Mouse (Mus musculus): ENCODE measurements at regions not wholly inside any gene's neighbourhood (a gene's known extent, or its start where the extent isn't known, plus 50 kb on each side); places are given as distances from the start of the nearest gene placed in this dataset.

- Histone ChIP-seq H3K9ac (ENCODE audit: low read length) (no peak overlapping the region), H3K4me2 (ENCODE audit: low read depth, severe bottlenecking) (no peak overlapping the region), H3K9me3 (ENCODE audit: control insufficient read depth, low read length) (no peaks in the 10 kb centered on the region), H3K36me3 (ENCODE audit: control insufficient read depth, insufficient read depth, low read length) (no peaks in the 10 kb centered on the region), H3K4me1 (ENCODE audit: control insufficient read depth, insufficient read depth, low read length) (no peaks in the 10 kb centered on the region), H3K27ac (replicated peaks; ENCODE audit: low read depth, low read length) (no peak overlapping the region), H3K27me3 (ENCODE audit: control insufficient read depth, insufficient read depth, low read length) (no peaks in the 10 kb centered on the region), H3K4me3 (ENCODE audit: low read depth, low read length) (no peak overlapping the region)
- no peak for ATAC-seq (ENCODE audit: insufficient number of reproducible peaks, low FRiP score, low TSS enrichment, low read depth)
- DNase-seq (ENCODE audit: low spot score) = no peak
- WGBS = 83% methylated on average over 10 of the region's 10 CpGs
These were observed 62.2 kb upstream of the Ltbp1 start for GRCm38 (mm10) chr17:74942984-74943801.

DNA sequence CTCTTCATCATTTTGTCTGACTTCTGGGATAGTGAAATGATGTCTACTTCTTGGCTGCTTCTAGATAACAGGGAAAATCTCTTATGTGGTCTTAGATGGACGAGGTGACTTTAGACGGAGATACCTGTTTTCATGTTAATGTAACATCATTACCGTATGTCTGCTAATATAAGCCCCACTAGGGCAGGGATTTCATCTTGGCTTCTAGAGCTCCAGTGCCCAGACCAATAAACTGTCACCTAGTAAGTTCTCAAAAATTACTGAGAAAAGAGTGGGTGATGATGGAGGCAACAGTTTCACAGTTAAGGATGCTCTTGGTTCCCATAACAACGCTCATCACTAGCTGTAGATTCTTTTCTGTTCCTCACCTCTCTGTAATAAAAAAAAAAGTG lies 61.6 kb upstream of the Ltbp1 start:
- Histone ChIP-seq H3K36me3 (ENCODE audit: control insufficient read depth, insufficient read depth, low read length) (no peaks in the 10 kb centered on the region), H3K27ac (replicated peaks; ENCODE audit: low read depth, low read length) (no peak overlapping the region), H3K9me3 (ENCODE audit: control insufficient read depth, low read length) (no peaks in the 10 kb centered on the region), H3K27me3 (ENCODE audit: control insufficient read depth, insufficient read depth, low read length) (no peaks in the 10 kb centered on the region), H3K9ac (ENCODE audit: low read length) (no peak overlapping the region), H3K4me2 (ENCODE audit: low read depth, severe bottlenecking) (no peak overlapping the region), H3K4me1 (ENCODE audit: control insufficient read depth, insufficient read depth, low read length) (no peaks in the 10 kb centered on the region), H3K4me3 (ENCODE audit: low read depth, low read length) (no peak overlapping the region)
- WGBS = 35% methylated on average over 4 of the region's 4 CpGs
- DNase-seq (ENCODE audit: low spot score) (no peak), ATAC-seq (ENCODE audit: insufficient number of reproducible peaks, low FRiP score, low TSS enrichment, low read depth) (no peak)

GRCm38 (mm10) chr17:74945149-74945548 lies 60.2 kb upstream of the Ltbp1 start:
- Histone ChIP-seq H3K36me3 (ENCODE audit: control insufficient read depth, insufficient read depth, low read length) (no peaks in the 10 kb centered on the region), H3K4me1 (ENCODE audit: control insufficient read depth, insufficient read depth, low read length) (no peaks in the 10 kb centered on the region), H3K27ac (replicated peaks; ENCODE audit: low read depth, low read length) (no peak overlapping the region), H3K9ac (ENCODE audit: low read length) (no peak overlapping the region), H3K4me3 (ENCODE audit: low read depth, low read length) (no peak overlapping the region), H3K9me3 (ENCODE audit: control insufficient read depth, low read length) (no peaks in the 10 kb centered on the region), H3K27me3 (ENCODE audit: control insufficient read depth, insufficient read depth, low read length) (no peaks in the 10 kb centered on the region), H3K4me2 (ENCODE audit: low read depth, severe bottlenecking) (no peak overlapping the region)
- DNase-seq (ENCODE audit: low spot score) (no peak), ATAC-seq (ENCODE audit: insufficient number of reproducible peaks, low FRiP score, low TSS enrichment, low read depth) (no peak)
- WGBS = 84% methylated on average over 6 of the region's 6 CpGs

- ATAC-seq (ENCODE audit: insufficient number of reproducible peaks, low FRiP score, low TSS enrichment, low read depth) (no peak), DNase-seq (ENCODE audit: low spot score) (no peak)
- Histone ChIP-seq H3K4me3 (ENCODE audit: low read depth, low read length) (no peak overlapping the region), H3K27ac (replicated peaks; ENCODE audit: low read depth, low read length) (no peak overlapping the region), H3K36me3 (ENCODE audit: control insufficient read depth, insufficient read depth, low read length) (no peaks in the 10 kb centered on the region), H3K4me2 (ENCODE audit: low read depth, severe bottlenecking) (no peak overlapping the region), H3K27me3 (ENCODE audit: control insufficient read depth, insufficient read depth, low read length) (no peaks in the 10 kb centered on the region), H3K9me3 (ENCODE audit: control insufficient read depth, low read length) (no peaks in the 10 kb centered on the region), H3K9ac (ENCODE audit: low read length) (no peak overlapping the region), H3K4me1 (ENCODE audit: control insufficient read depth, insufficient read depth, low read length) (no peaks in the 10 kb centered on the region)
- WGBS = 84% methylated on average over 3 of the region's 3 CpGs
These were observed 56.9 kb upstream of the Ltbp1 start for GRCm38 (mm10) chr17:74948476-74948875.

DNA sequence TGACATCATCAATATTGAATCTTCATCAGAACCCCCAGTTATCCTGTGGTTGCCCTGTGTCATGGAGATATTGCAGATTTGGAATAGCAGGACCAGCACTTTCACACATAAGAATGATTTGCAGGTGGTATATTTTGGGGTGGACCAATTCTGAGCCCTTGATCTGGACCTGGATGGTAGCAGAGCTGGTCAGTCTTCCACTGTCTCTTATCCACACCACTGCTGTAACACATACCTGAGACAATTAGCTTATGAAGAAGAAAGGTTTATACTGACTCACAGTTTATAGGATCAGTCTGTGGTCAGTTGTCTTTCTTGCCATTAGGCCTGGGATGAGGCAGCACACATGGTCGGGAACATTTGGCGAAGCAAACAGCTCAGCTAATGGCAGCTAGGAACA lies 55.1 kb upstream of the Ltbp1 start:
- Histone ChIP-seq H3K4me2 (ENCODE audit: low read depth, severe bottlenecking) (no peak overlapping the region), H3K9ac (ENCODE audit: low read length) (no peak overlapping the region), H3K27me3 (ENCODE audit: control insufficient read depth, insufficient read depth, low read length) (no peaks in the 10 kb centered on the region), H3K9me3 (ENCODE audit: control insufficient read depth, low read length) (no peaks in the 10 kb centered on the region), H3K36me3 (ENCODE audit: control insufficient read depth, insufficient read depth, low read length) (no peaks in the 10 kb centered on the region), H3K4me1 (ENCODE audit: control insufficient read depth, insufficient read depth, low read length) (no peaks in the 10 kb centered on the region), H3K4me3 (ENCODE audit: low read depth, low read length) (no peak overlapping the region), H3K27ac (replicated peaks; ENCODE audit: low read depth, low read length) (no peak overlapping the region)
- WGBS = 86% methylated on average over 2 of the region's 2 CpGs
- DNase-seq (ENCODE audit: low spot score) (no peak), ATAC-seq (ENCODE audit: insufficient number of reproducible peaks, low FRiP score, low TSS enrichment, low read depth) (no peak)

GRCm38 (mm10) chr17:74954988-74955387 lies 50.4 kb upstream of the Ltbp1 start:
- ATAC-seq (ENCODE audit: insufficient number of reproducible peaks, low FRiP score, low TSS enrichment, low read depth) = no peak
- 92% methylated on average over 2 of the region's 2 CpGs for WGBS
- DNase-seq (ENCODE audit: low spot score) = peak; percentile 7

More at GRCm38 (mm10) chr17:74954988-74955387, 50.4 kb upstream of the Ltbp1 start:
- Histone ChIP-seq H3K27ac (replicated peaks; ENCODE audit: low read depth, low read length) (no peak overlapping the region), H3K4me3 (ENCODE audit: low read depth, low read length) (no peak overlapping the region), H3K9me3 (ENCODE audit: control insufficient read depth, low read length) (no peaks in the 10 kb centered on the region), H3K9ac (ENCODE audit: low read length) (no peak overlapping the region), H3K36me3 (ENCODE audit: control insufficient read depth, insufficient read depth, low read length) (no peaks in the 10 kb centered on the region), H3K4me1 (ENCODE audit: control insufficient read depth, insufficient read depth, low read length) (no peaks in the 10 kb centered on the region), H3K4me2 (ENCODE audit: low read depth, severe bottlenecking) (no peak overlapping the region), H3K27me3 (ENCODE audit: control insufficient read depth, insufficient read depth, low read length) (no peaks in the 10 kb centered on the region)

Measured in limb, embryonic 11.5 days (tissue).